Mouse (Mus musculus) lung, adult 2 months (tissue): ENCODE results near the gene Fbxo11. TPM values are rescaled to one million over a fixed set of nuclear protein-coding genes. Genes with fewer than 3 reads are reported as not detected.

ENCODE experiments used
- DNase-seq: peaks from one replicate; pipeline ENCODE4 v3.0.0; 2022
- H3K4me1 ChIP-seq: fragments of 200-500 bp; 2 replicates; pipeline ENCODE4 v1.6.1; 2011; ENCODE audit warnings: low read length; ENCODE audit not compliant: control insufficient read depth, insufficient read depth
- H3K4me3 ChIP-seq: fragments of 200-500 bp; replicated peaks from 2 replicates; pipeline ENCODE3; 2011; ENCODE audit warnings: low read depth, mild to moderate bottlenecking, control low read depth, low read length; ENCODE audit errors: extremely low read depth
- CTCF ChIP-seq: fragments of 200-500 bp; IDR thresholded peaks from 2 replicates; pipeline ENCODE4 v1.5.1; 2011; ENCODE audit warnings: mild to moderate bottlenecking, low read length, control low read depth; ENCODE audit not compliant: insufficient read depth
- POLR2A ChIP-seq: fragments of 200-500 bp; IDR thresholded peaks from 2 replicates; pipeline ENCODE4 v1.6.1; 2011; ENCODE audit warnings: low read depth, mild to moderate bottlenecking, control low read depth, low read length, borderline replicate concordance; ENCODE audit errors: extremely low read depth
- WGBS: fragments of 180-500 bp; shearing (Covaris S2); methylation state at CpG from one replicate; pipeline ENCODE4 v1.1.7; 2018; 5-methylcytosine and 5-hydroxymethylcytosine counted together
- polyA plus RNA-seq: library from polyadenylated mRNA; depleted of rRNA; stranded (reverse); fragments of >200 nt; gene quantifications from 2 replicates; pipeline ENCODE4 v1.2.3, GENCODE M21; 2012

Gene Fbxo11
- polyA plus RNA-seq, 1 experiment, result 37.7 TPM

DNA sequence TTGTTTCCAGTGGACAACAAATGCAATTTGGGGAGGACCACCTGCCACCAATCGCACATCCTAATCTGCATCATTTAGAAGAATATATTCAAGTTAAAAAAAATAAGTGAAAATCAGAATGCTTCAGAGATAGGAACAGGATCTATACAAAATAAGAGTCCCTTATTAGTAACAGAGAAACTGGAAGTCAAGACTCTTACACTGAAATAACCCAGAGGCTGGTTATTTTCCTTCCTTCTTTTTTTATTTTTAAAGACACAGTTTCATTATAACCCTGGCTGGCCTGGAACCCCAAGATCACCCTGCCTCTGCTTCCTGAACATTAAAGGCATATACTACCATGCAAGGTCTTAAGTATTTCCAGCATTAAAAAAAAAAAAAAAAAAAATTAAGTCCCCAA is 7.2 kb downstream of the Fbxo11 start:
- 79% methylated on average over 1 of the region's 1 CpGs for WGBS
- DNase-seq, result no peak
- peaks cover 18% of the 10 kb centered on the region for H3K4me1 ChIP-seq
- H3K4me3 ChIP-seq, result no peak overlapping the region
- TF ChIP-seq CTCF, result no peak

DNA sequence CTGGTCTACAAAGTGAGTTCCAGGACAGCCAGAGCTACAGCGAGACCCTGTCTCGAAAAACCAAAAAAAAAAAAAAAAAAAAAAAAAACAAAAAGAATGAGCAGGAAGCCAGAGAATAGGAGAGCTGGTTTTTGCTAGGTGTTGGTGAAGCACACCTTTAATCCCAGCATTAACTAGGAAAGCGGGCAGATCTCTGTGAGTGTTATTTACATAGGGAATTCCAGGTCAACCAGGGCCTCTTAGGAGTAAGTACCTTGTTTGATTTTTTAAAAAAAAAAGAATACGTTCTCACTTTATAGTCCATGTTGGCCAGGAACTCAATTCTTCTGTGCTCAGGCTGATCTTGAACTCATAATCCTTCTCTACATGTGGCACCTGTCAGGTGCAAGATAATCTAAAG is 13.4 kb downstream of the Fbxo11 start:
- TF ChIP-seq CTCF (no peak), POLR2A (no peak)
- H3K4me3 ChIP-seq, result no peak overlapping the region
- H3K4me1 ChIP-seq, result peaks cover 12% of the 10 kb centered on the region
- DNase-seq, result no peak
- 65% methylated on average over 4 of the region's 4 CpGs for WGBS

DNA sequence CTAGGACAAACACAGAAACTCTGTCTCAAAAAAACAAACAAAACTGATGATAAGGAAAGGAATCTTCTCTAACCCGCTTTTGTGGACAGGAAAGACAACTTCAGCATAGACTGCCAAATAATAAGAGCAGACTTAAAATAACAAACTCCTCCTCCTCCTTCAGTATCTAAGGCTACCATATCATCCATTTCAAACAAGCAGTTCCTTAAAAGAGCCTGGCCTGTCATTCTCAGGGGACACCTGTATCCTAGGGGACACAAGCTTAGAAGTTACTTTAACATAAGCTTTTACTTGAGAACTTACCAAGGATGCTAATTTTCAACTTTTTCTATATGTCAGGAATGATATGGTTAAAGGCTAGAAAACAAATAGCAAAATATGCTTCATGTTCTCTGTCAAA is 14.2 kb downstream of the Fbxo11 start:
- TF ChIP-seq CTCF (no peak), POLR2A (no peak)
- Histone ChIP-seq H3K4me1 (peaks cover 9% of the 10 kb centered on the region), H3K4me3 (no peak overlapping the region)
- DNase-seq, result no peak
- WGBS, result 28% methylated on average over 1 of the region's 1 CpGs

DNA sequence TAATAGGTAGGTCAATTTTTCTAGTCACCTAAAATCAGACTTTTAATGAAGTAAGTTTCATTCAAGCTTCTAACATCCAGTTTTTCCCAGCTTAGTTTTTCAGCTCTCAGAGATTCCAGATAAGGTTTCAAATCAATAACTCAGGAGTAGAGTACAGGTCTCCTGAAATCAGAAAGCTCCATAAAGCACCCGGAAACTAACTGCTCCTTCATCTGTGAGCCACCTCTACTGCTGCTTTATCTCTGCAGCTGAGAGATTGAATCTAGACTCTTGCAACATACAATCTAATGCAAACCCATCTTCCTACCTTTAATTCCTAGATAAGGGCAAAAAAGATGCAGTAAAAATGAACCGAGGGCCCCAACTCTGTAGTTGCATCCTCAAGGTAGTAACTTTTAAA is 14.8 kb downstream of the Fbxo11 start:
- Histone ChIP-seq H3K4me1 (peaks cover 9% of the 10 kb centered on the region), H3K4me3 (no peak overlapping the region)
- 74% methylated on average over 2 of the region's 2 CpGs for WGBS
- DNase-seq, result no peak
- TF ChIP-seq POLR2A (no peak), CTCF (no peak)

DNA sequence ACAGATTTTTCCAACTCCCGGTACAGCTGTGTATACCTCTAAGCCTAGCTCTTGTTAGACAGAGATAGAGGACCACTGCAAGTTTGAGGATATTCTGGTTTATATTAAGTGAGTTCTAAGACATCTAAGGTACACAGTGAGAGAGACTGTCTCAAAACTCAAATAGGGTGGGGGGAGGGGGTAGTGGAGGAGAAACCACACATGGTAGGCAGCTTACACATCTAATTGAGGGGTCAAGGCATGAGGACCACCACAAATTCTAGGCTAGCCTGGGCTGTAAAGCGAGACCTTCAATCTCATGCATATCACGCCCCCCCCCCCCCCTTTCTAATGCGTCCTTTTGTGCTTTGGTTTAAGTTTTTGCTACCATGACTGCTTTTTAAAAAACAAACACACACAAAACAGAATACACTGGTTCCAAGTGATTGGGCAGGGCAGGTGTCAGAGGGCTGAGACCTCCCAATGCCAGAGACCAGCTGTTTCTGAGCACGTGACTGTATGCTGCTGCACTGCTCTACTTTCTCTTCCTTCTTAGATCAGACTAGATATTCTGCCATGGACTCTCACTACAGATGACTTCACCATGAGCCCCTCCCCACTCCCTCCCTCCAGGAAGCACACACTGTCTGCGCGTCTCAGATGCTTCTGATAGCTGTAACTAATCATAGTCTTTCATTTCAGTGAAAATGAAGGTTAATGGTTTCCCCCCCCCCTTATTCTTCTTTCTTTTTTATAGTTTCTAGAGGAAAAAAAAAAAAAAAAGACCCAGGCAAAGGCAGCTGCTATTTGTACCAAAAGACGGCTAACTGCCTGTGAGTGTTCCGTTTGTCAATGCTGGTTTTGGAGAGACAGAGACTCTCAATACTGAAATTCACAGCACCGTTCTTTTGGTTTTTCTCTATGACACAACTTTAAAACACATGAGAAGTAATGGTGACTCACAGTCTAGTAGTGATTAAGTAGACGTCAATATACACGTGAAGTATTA is 22.7 kb downstream of the Fbxo11 start:
- no peak for DNase-seq
- peaks cover 16% of the 10 kb centered on the region for H3K4me1 ChIP-seq
- H3K4me3 ChIP-seq, result no peak overlapping the region
- TF ChIP-seq POLR2A (no peak), CTCF (no peak)
- 31% methylated on average over 12 of the region's 12 CpGs for WGBS

DNA sequence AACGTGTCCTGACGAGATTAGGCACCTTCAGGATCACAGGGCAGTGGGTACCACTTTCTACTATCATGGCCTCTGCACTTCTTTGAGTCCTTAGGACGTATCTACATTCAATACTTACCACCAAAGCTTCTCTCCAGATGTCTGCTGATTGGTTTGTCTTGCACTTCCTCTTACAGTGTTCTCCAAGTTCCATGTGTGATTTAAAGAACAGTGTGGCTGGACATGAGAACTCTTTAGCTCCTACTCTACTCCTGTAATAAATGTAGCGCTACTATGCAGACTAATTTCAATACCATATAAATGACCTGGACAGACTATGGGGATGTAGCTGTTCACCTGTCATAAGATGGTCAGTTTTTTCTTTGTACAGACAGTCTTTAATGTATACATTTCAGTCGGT is 24.3 kb downstream of the Fbxo11 start:
- no peak overlapping the region for H3K4me3 ChIP-seq
- 60% methylated on average over 5 of the region's 5 CpGs for WGBS
- TF ChIP-seq CTCF (no peak), POLR2A (no peak)
- peaks cover 16% of the 10 kb centered on the region for H3K4me1 ChIP-seq
- DNase-seq, result no peak

DNA sequence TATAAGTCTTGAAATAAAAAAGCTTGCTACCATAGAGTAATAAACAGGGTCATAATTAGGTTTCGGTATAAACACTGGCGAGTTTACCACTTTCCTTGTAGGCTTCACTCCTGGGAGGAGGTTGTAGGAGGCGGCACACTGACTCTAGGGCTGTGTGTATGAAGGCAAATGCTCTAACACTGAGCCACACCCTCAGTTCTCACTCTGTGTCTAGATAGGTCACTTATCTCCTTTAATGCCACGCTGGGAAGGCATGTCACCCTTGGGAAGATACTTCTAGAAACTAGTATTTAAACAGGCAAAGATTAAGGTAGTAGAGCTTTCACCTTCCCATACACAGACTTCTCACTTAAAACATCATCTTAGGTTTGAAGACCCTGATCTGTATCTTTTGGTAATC is 30.7 kb downstream of the Fbxo11 start:
- peaks cover 9% of the 10 kb centered on the region for H3K4me1 ChIP-seq
- TF ChIP-seq POLR2A (no peak), CTCF (no peak)
- 69% methylated on average over 4 of the region's 4 CpGs for WGBS
- DNase-seq, result no peak
- no peak overlapping the region for H3K4me3 ChIP-seq

DNA sequence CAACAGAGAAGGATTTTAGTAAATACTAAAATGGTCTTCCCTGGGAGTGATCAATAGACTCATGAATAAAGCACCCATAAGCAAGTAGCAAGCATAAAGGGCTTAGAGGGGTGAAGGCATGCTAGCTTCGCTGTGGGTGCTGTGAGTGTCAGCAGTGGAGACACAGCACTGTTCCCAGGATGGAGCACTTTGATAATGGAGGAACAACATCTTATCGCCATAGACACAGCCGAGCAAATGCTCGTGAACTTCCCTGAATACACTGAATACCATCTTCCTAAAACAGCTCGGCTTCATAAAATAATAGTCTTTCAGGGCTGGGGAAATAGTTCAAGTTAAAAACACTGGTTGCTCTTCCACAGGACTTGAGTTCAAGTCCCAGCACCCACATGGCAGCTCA is 33.3 kb downstream of the Fbxo11 start:
- Histone ChIP-seq H3K4me1 (peaks cover 9% of the 10 kb centered on the region), H3K4me3 (no peak overlapping the region)
- TF ChIP-seq CTCF (no peak), POLR2A (no peak)
- no peak for DNase-seq
- WGBS, result 79% methylated on average over 5 of the region's 5 CpGs

DNA sequence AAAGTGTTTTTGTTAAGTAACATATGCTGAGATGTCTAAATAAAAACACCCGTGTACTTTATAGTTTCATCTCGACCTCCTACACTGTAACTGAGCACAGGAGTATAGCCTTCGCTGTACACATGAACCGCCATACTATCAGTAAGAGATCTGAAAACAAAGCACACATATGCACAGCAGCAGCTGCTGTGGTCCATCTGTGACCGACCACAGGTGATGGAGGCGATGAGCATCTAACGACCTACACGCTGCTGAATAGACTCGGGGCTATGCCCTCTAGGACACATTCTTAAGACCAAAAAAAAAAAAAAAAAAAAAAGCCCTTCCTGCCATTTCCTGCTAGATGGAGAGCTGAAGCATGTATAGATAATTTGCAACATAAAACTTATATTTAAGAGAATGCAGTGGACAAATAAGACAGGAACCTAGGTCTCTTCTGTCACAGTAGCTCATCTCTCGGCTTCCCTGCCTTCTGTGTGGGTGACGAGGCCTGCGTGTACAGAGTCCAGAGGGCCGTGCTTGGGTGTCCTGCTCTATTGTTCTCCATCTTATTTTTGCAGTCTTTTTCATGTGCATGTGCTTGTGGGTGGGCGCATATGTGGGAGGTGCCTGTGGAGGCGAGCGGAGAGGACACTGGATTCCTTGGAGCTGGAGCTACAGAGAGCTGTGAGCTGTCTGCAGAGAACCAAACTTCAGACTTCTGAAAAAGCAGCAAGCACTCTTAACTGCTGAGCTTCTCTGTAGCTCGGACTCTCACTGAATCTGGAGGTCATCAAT is 35.7 kb downstream of the Fbxo11 start:
- TF ChIP-seq CTCF (no peak), POLR2A (no peak)
- Histone ChIP-seq H3K4me3 (no peak overlapping the region), H3K4me1 (peaks cover 9% of the 10 kb centered on the region)
- DNase-seq, result no peak
- WGBS, result 73% methylated on average over 17 of the region's 17 CpGs
